Mouse (Mus musculus) retina, embryonic 14.5 days (tissue): ENCODE measurements around the gene Gm11032.
"Not testable (repeated sequence)": the region's sequence is repeated elsewhere in the genome, so short reads cannot be mapped to it uniquely, and the experiment has no call there.

ENCODE experiments used
- DNase-seq: peaks from one replicate; pipeline ENCODE4 v3.0.0-alpha.2; 2015; ENCODE audit warnings: low spot score

Gm11032 gene

DNA sequence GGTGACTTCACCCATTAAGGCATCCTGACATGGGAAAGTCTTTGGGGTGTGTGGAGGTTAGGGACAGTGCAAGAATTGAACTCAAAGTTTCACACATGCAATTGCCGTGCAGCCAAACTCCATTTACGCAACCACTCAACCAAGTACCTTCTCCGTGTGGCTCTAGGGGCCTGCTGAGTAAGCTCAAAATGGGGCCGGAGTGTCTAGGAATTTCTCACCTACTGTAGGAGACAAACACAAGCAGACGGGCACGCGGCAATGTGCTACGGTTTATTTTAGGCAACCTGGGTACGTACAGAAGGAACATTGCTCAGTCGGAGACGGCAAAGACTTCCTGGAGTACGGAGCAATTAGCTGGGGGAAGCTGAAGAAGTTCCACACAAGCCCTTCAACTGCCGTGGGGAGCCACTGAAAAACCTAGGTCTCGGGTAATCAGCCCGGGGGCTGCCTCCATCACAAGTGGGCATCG, at the start of gene Gm11032:
TSS of gene Gm11032 (plus strand) at position 51 of the 469 bp plus-strand sequence.
- DNase-seq, result no peak

- DNase-seq, result no peak
Observed at GRCm38 (mm10) chr11:4571491-4571901, 48.4 kb upstream of the Gm11032 start.

DNA sequence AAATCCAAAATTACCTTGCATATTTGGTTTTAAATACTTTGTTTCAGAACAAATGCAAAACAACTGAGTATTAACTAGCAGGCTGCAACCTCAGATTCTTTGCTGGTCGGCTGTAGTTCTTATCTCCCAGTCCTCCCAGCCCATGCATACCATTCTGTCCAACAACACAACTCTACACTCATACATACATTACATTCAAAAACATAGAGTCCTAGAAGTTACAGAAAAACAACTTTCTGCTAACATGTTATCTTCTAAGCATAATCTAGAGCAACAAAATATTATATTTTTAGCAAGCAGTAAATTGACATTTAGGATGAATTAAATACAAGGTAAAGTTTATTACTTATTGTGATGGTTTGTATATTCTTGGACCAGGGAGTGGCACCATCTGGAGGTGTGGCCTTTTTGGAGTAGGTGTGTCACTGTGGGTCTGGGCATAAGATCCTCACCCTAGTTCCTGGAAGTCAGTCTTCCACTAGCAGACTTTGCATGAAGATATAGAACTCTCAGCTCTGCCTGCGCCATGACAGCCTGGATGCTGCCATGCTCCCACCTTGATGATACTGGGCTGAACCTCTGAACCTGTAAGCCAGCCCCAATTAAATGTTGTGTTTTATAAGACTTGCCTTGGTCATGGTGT, 43.7 kb upstream of the Gm11032 start:
- DNase-seq, result not testable (repeated sequence)

DNA sequence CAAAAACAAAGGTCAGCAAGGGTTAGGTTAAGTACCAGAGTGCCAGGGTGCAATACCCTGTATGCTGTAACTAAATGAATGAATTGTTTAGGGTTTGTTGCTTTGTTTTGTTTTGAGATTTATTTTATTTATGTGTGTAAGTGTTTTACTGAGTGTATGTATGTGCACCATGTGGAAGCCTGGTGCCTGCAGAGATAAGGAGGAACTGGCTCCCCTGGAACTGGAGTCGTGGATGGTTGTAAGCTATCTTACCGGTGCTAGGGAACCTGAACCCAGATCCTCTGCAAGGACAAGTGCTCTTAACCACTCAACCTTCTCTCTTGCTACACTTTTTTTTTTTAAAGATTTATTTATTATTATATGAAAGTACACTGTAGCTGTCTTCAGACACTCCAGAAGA, 42.8 kb upstream of the Gm11032 start:
- no peak for DNase-seq

DNA sequence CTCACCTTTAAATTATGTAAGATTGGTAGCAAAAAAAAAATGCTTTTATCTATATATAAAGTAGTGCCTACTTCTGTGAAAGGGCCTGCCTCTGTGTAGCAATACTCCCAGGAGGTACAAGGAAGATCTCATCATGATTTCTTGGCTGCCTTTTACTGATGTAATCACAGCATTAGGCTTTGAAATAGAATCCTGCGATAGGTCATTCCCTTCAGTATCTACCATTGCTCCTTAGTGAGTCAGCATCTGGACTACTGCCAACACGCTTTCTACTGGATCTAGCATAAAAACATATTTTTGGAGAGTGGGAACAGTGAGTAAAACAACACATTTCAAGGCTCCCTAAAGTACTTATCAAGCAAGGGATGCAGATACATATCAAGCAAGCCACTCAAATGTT, 41.2 kb upstream of the Gm11032 start:
- DNase-seq, result no peak

DNA sequence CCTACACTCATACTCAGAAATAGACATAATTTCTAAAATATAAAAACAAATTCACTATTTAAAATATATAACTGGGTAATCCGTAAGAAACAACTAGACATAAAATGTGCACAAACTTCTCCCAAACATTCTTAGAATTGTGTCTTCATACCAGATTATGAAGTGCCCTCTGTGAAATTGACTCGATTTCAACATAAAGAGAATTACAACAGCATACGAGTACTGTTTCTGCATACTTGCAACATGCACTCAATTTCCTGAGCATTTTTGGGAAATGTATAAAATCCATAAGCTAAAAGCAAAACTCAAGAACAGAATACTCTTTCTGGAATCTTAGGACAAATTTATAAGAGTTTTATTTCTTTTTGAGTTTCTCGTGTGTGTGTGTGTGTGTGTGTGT, 28.1 kb upstream of the Gm11032 start:
- DNase-seq, result no peak

DNA sequence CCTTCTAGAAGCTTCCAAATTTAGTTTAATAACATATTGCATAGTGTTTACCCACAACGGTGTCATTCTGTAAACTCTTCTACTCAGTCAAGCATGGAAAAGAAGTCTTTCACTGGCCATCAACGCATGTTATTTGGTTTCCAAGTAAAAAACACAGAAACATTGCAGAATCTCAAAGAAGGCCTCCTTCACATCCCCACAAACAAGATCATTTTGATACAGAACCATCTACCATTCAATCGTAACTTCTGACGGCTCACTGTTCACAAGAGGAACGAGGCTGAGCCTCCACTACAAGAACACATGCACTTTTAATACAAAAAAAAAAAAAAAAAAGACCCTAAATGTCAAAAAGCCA, 26.4 kb upstream of the Gm11032 start:
- DNase-seq, result no peak

- DNase-seq, result peak; percentile 48
Observed at GRCm38 (mm10) chr11:4593849-4594607, 25.8 kb upstream of the Gm11032 start.

DNA sequence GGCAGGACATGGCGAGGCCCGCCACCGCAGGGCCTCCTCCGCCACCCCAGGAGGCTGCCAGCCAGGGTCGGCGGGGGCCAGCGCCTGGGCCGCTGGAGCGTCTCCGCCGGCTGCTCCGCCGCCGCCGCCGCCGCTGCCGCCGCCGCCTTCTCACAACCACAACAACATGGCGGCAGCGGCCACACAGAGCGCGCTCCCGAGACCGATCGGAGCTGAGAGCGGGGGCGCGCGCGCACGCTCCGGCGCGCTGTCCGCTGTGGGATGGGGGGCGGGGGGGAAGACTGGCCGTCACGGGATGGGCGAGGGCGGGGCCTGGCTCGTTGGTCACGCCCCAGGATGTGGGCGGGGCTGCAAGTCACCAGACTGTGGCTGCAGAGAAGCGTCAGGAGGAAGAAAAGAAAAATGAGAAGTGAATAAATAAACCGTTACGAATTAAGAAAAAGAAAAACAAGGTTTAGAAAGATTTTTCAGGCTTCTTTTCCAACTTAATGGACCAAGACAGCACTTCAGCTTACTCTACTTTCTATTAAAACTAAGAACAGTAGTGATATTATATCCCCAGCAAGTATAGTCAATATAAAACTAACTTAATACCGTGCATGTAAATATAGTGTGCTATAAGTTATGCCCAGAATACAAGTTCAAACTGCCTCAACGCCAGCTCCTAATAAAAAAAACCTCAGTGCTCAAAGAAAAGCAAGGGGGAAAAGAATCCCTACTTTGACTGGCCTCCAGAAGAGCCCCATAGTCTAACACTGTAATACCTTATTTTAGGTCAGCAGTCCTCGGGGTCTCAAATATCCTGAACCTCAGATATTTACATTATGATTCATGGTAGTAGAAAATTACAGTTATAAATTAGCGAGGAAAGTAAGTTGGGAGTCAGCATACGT, 25.0 kb upstream of the Gm11032 start, which contains the start of gene Mtmr3:
TSS of gene Mtmr3 (minus strand) at position 256 of the 893 bp plus-strand sequence.
- peak; percentile 99 for DNase-seq

GRCm38 (mm10) chr11:4598411-4598810, 21.5 kb upstream of the Gm11032 start:
- no peak for DNase-seq

DNA sequence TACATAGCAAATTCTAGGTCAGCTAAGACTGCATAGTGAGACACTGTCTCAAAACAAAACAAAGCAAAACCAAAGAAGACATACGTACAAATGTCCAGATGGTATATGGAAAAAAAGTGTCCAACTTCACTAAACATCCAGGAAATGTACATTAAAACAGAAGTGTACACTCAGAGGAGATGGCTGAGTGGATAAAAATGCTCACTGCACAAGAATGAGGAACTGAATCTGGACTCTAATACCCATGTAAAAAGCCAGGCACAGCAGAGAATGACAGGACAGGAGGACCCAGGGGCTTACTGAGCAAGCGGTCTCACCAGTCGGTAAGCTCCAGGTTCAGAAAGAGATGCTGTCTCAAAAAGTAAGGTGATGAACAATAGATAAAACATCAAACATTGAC, 20.0 kb upstream of the Gm11032 start:
- no peak for DNase-seq

- no peak for DNase-seq
Observed at GRCm38 (mm10) chr11:4601890-4602289, 18.0 kb upstream of the Gm11032 start.

- DNase-seq, result no peak
Observed at GRCm38 (mm10) chr11:4602691-4603441, 17.0 kb upstream of the Gm11032 start.

DNA sequence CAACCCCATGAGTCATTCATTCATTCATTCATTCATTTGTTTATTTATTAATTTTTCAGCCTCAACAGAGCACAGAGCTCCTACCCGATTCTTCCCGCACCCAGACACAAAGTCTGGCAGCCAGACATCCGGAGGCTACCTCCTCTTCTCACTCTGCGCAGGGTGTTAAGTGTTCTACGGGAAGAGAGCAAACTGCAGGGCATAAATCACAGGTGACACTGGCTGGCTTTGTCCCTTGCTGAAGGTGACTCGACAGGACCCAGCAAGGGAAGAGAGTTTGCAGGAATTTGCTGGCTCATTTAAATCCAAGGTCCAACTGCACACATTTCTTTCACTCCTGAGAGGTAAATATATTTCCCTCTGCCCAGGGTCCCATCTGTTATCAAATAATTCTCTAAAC, 15.4 kb upstream of the Gm11032 start:
- DNase-seq, result no peak

- no peak for DNase-seq
Observed at GRCm38 (mm10) chr11:4605414-4605813, 14.5 kb upstream of the Gm11032 start.

GRCm38 (mm10) chr11:4606541-4606940, 13.3 kb upstream of the Gm11032 start:
- no peak for DNase-seq

GRCm38 (mm10) chr11:4611904-4612303, 8.0 kb upstream of the Gm11032 start:
- DNase-seq, result no peak

- no peak for DNase-seq
Observed at GRCm38 (mm10) chr11:4620501-4621108, 738 bp downstream of the Gm11032 start.

DNA sequence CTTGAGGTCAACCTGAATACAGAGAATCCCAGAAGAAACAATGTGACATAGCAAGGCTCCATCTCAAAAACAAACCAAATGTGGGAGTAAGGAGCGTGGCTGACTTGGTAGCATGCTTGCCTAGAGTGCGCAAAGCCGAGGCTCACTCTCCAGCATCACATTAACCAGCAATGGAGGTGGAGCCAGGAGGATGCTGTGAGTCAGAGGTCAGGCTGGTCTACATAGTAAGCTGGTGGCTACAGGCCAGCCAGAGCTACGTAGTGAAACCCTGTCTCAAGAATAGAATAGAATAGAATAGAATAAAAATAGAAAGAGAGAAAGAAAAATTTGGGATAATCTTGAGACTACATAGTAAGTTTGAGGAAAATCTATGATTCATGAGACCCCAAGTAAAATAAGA, 2.0 kb downstream of the Gm11032 start:
- no peak for DNase-seq

DNA sequence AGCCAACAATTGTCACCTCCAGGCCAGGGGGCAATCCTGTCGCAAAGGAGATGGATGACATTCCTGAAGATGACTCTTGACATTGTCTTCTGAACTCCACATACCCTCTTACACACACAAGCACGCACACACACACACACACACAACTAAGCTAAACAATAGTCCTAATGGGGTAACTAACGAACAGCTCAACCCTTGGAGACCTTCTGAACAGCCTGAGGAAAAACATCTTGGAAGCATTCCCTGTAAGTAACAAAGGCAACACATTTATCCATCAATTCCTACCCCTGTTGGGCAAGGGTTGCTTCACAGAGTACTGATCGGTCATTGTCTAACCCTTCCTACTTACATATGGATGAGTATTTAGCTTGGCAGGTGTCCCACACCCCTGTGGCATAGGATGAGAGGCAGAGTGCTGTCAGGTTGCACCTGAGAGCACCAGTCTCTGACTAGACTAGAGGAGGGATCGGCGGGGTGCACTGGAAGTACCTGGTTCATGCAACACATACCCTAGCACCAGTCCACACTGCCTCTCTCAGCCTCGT, 2.6 kb downstream of the Gm11032 start:
- DNase-seq, result no peak

- no peak for DNase-seq
Observed at GRCm38 (mm10) chr11:4622997-4623396, 3.1 kb downstream of the Gm11032 start.
